Mouse (Mus musculus): ENCODE results near the gene Tia1. TPM values are rescaled to one million over a fixed set of nuclear protein-coding genes. Genes with fewer than 3 reads are reported as not detected.
A peak's percentile ranks its signal among the peaks of the same experiment; 100 is the strongest.

Tia1 gene
- polyA plus RNA-seq, 1 experiment from 2014 or later, result 318 TPM

DNA sequence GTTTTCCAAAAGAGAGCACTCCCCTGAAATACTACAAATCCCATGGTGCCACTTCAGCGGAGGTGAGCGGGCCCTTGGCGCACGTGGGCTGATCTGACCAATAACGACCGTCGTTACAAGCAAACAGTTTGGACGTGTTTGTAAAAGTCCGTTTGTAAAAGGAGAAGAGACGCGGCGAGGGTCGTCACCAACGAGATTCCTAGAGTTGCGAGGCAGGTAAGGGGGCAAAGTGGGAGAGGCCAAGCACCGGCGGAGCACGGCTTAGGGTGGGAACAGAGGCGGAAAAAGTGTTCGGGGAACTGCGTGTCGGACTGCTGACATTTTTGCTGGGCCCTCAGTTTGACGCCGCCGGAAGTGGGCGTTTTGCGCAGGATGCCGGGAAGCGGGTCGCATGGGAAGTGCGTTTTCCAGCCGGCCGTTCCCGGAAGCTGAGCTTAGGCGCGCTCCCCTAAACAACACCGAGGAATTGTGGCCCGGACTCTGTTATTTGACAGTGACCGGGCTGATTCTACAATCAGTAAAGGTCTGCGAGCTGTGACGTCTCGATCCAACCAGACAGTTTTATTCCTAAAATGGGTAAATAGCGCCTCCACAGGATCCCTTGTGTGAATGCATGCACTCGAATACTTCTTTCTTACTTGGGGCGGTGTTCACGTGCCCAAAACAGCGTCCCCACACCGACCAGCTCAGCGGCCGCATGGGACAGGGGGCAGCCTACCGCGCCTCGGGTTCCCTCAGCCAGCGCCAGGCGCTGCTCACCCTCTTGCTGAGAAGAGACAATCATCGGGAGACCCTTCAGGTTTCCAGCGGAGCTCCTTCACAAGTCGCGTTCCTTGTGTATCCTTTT, 34.5 kb downstream of the Tia1 start, which contains the start of gene C87436:
Gene C87436, plus strand, starts transcription at position 103 of the 847 bp plus-strand sequence.
- no peaks in the 10 kb centered on the region for H3K9me3 ChIP-seq
- ATAC-seq (ENCODE audit: insufficient number of reproducible peaks, insufficient read depth, low FRiP score, low TSS enrichment), result peak; percentile 90
- H3K36me3 ChIP-seq, result peaks cover 41% of the 10 kb centered on the region
- H3K4me3 ChIP-seq, result peak within 1 kb of the TSS; percentile 85
- H3K4me1 ChIP-seq, result peaks cover 8% of the 10 kb centered on the region
- no peaks in the 10 kb centered on the region for H3K27me3 ChIP-seq
- H3K27ac ChIP-seq, result peak within 1 kb of the TSS; percentile 95
- peak within 1 kb of the TSS; percentile 80 for H3K4me2 ChIP-seq (replicated peaks)
- WGBS, result under 1% methylated on average over 59 of the region's 59 CpGs
- H3K9ac ChIP-seq, result peak within 1 kb of the TSS; percentile 74

DNA sequence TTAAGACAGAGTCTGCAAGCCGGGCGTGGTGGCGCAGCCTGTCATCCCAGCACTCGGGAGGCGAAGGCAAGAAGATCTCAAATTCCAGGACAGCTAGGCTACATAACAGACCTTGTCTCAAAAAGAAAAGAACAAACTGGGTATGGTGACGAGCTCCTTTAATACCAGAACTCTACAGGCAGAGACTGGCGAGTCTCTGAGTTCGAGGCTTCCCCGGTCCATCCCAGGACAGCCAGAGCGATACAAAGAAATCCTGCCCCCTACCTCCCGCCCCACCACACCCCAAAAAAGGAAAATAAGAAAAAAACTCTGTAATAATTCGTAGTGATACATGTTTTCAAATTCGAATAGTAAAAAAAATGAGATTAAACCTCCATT, 35.1 kb downstream of the Tia1 start:
- no peaks in the 10 kb centered on the region for H3K9me3 ChIP-seq
- peaks cover 8% of the 10 kb centered on the region for H3K4me1 ChIP-seq
- H3K9ac ChIP-seq, result peak overlapping the region; percentile 74
- no peak for ATAC-seq (ENCODE audit: insufficient number of reproducible peaks, insufficient read depth, low FRiP score, low TSS enrichment)
- H3K36me3 ChIP-seq, result peaks cover 42% of the 10 kb centered on the region
- H3K4me2 ChIP-seq (replicated peaks), result peak overlapping the region; percentile 80
- no peaks in the 10 kb centered on the region for H3K27me3 ChIP-seq
- H3K27ac ChIP-seq, result peak overlapping the region; percentile 95
- WGBS, result 6% methylated on average over 13 of the region's 13 CpGs
- H3K4me3 ChIP-seq, result peak overlapping the region; percentile 85

DNA sequence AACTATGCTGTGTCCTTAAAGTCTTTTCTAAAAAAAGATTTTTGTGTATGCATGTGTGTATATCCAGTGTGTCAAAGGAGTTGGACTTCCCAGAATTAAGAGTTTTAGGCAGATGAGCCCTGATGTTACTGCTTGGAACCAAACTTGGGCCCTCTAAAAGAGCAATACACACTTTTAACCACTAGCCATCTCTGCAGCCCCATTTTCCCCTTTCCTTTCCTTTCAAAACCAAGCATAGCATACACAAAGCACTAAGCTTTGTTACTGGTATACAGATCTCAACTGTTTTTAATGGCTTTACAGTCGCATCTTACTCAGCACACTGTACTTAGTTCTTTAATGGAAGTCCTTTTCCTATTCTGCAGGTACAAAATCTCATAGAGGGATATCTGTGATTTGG, 35.5 kb downstream of the Tia1 start:
- WGBS, result 98% methylated on average over 1 of the region's 1 CpGs
- no peaks in the 10 kb centered on the region for H3K9me3 ChIP-seq
- H3K4me1 ChIP-seq, result peaks cover 8% of the 10 kb centered on the region
- no peaks in the 10 kb centered on the region for H3K27me3 ChIP-seq
- H3K36me3 ChIP-seq, result peaks cover 42% of the 10 kb centered on the region
- H3K4me2 ChIP-seq (replicated peaks), result peak overlapping the region; percentile 80
- no peak overlapping the region; the same call in 1 of the 2 replicates for H3K27ac ChIP-seq
- no peak for ATAC-seq (ENCODE audit: insufficient number of reproducible peaks, insufficient read depth, low FRiP score, low TSS enrichment)
- H3K9ac ChIP-seq, result peak overlapping the region; percentile 42; the same call in 1 of the 2 replicates
- H3K4me3 ChIP-seq, result peak overlapping the region; percentile 85

DNA sequence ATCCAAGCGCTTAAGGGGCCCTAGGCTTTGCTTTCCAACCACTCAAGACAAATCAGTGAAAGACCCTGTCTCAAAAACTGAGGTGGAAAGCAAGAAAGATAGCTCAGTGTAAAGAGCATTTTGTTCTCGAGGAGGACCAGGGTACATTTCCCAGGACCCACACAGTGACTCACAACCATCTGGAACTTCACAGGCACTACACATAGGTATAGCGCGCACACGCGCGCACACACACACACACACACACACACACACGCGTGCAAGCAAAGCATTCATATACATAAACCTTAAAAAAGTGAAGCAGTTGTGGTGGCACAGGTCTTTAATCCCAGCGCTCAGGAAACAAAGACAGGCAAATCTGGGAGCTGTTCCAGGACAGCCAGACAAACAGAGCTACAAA, 37.6 kb downstream of the Tia1 start:
- peaks cover 37% of the 10 kb centered on the region for H3K36me3 ChIP-seq
- peaks cover 8% of the 10 kb centered on the region for H3K4me1 ChIP-seq
- no peak for ATAC-seq (ENCODE audit: insufficient number of reproducible peaks, insufficient read depth, low FRiP score, low TSS enrichment)

DNA sequence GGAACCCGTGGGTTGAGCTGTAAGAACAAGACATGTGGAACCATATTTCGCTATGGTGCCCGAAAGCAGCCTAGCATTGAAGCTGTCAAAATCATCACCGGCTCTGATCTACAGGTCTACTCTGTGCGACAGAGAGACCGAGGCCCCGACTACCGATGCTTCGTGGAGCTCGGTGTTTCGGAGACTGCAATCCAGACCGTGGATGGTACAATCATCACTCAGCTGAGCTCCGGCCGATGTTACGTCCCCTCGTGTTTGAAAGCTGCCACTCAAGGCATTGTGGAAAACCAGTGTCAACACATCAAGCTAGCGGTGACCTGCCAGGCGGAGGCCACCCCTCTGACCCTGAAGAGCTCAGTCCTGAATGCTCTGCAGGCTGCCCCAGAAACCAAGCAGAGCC, 41.5 kb downstream of the Tia1 start:
- no peaks in the 10 kb centered on the region for H3K9me3 ChIP-seq
- H3K4me3 ChIP-seq, result no peak overlapping the region
- H3K4me1 ChIP-seq, result no peaks in the 10 kb centered on the region
- no peak for ATAC-seq (ENCODE audit: insufficient number of reproducible peaks, insufficient read depth, low FRiP score, low TSS enrichment)
- no peak overlapping the region for H3K9ac ChIP-seq
- H3K4me2 ChIP-seq (replicated peaks), result no peak overlapping the region
- H3K27me3 ChIP-seq, result no peaks in the 10 kb centered on the region
- peaks cover 65% of the 10 kb centered on the region for H3K36me3 ChIP-seq
- H3K27ac ChIP-seq, result no peak overlapping the region
- WGBS, result 94% methylated on average over 18 of the region's 18 CpGs

More for the DNA sequence above, 37.6 kb downstream of the Tia1 start:
- Histone ChIP-seq H3K4me2 (replicated peaks) (no peak overlapping the region), H3K9me3 (no peaks in the 10 kb centered on the region), H3K4me3 (no peak overlapping the region), H3K9ac (no peak overlapping the region), H3K27me3 (no peaks in the 10 kb centered on the region), H3K27ac (no peak overlapping the region)
- 96% methylated on average over 10 of the region's 10 CpGs for WGBS

DNA sequence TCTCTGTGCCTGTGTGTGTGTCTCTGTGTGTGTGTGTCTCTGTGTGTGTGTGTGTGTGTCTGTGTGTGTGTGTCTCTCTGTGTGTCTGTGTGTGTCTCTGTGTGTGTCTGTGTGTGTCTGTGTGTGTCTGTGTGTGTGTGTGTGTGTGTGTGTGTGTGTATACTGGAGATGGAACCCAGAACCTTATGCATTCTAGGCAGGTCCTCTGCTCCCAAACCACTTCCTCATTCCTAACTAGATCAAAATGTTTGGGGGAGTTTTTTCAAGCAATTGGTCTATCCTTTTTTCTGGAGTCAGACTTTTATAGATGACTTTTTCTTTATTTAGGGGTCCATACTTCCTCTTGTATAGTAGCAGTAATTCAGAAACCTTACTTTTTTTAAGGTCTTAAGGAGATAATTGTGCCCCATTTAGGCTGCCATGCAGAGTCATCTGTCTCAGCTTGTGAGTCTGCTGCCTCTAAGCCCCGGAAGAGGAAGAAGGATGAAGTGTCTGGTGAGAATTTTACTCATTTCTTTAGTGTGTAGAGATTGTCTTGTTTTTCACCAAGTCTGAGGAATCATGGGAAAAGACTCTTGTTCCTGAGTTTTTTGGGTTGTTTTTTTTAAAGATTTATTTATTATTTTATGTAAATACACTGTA, 43.0 kb downstream of the Tia1 start:
- H3K36me3 ChIP-seq, result peaks cover 66% of the 10 kb centered on the region

DNA sequence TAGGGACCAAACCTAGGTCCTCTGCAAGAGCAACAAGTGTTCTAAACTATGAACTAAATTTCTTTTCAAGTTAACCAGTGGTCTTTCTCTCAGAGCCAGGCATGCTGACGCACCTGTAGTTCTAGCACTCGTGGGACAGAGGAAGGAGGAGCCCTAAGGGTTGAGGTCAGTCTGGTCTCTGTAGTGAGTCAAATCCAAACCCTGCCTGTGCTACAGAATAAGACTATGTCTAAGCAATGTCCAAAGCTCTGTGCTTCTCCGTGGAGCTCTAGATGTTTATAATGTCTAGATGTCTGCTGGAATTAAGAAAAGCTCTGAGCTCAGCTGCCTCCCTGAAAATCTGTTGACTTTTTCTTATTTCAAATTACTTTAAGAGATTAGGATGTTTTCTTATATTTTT, 52.7 kb downstream of the Tia1 start:
- H3K4me3 ChIP-seq, result no peak overlapping the region
- no peak overlapping the region for H3K27ac ChIP-seq
- 87% methylated on average over 3 of the region's 3 CpGs for WGBS
- no peak overlapping the region for H3K4me2 ChIP-seq (replicated peaks)
- ATAC-seq (ENCODE audit: insufficient number of reproducible peaks, insufficient read depth, low FRiP score, low TSS enrichment), result no peak
- H3K36me3 ChIP-seq, result peaks cover 43% of the 10 kb centered on the region
- H3K9me3 ChIP-seq, result no peaks in the 10 kb centered on the region
- H3K4me1 ChIP-seq, result no peaks in the 10 kb centered on the region
- H3K9ac ChIP-seq, result no peak overlapping the region
- no peaks in the 10 kb centered on the region for H3K27me3 ChIP-seq

More for the DNA sequence above, 43.0 kb downstream of the Tia1 start:
- H3K9ac ChIP-seq, result no peak overlapping the region
- no peak for ATAC-seq (ENCODE audit: insufficient number of reproducible peaks, insufficient read depth, low FRiP score, low TSS enrichment)
- H3K27me3 ChIP-seq, result no peaks in the 10 kb centered on the region
- no peak overlapping the region for H3K4me3 ChIP-seq
- no peaks in the 10 kb centered on the region for H3K4me1 ChIP-seq
- 88% methylated on average over 1 of the region's 1 CpGs for WGBS
- no peak overlapping the region for H3K4me2 ChIP-seq (replicated peaks)
- H3K27ac ChIP-seq, result no peak overlapping the region
- H3K9me3 ChIP-seq, result no peaks in the 10 kb centered on the region

DNA sequence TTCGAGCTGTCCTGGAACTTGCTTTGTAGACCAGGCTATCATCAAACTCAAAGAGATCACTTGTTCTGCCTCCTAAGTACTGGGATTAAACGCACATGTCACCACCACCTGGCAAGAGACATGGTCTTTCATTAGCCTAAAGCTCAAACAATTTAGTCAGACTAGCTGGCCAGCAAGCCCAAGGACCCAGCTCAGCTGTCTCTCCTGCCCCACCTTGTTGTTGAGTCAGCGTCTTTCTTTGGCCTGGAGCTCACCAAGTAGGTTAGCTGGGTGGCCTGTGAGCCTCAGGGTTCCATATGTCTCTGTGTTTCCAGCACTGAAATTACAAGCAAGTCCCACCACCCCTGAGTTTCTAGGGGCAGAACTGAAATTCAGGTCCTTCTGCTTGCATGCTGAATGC, 59.1 kb downstream of the Tia1 start:
- H3K4me3 ChIP-seq, result no peak overlapping the region
- no peak overlapping the region for H3K27ac ChIP-seq
- WGBS, result 89% methylated on average over 3 of the region's 3 CpGs
- ATAC-seq (ENCODE audit: insufficient number of reproducible peaks, insufficient read depth, low FRiP score, low TSS enrichment), result no peak
- H3K36me3 ChIP-seq, result peaks cover 56% of the 10 kb centered on the region
- H3K4me1 ChIP-seq, result no peaks in the 10 kb centered on the region
- no peak overlapping the region for H3K9ac ChIP-seq
- H3K4me2 ChIP-seq (replicated peaks), result no peak overlapping the region
- no peaks in the 10 kb centered on the region for H3K27me3 ChIP-seq
- no peaks in the 10 kb centered on the region for H3K9me3 ChIP-seq

DNA sequence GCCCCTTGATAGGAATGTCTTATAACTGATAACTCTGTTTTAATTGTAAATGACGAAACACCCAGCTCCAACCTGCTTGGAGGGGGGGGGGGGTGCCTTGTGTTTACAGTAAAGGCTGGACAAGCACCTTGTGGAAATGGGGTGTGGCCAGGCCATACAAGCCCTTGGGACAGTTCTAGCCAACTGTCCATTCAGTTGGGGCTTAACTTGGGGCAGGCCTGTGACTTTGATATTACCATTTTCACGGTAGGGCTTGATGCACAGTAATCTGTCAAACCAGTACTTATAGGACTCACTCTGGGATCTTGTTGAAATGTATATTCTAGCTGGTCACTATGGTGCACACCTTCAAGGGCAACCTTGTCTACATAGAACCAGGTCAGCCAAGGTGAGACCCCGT, 67.3 kb downstream of the Tia1 start:
- Histone ChIP-seq H3K27me3 (no peaks in the 10 kb centered on the region), H3K9ac (no peak overlapping the region; the same call in 1 of the 2 replicates), H3K4me1 (peaks cover 8% of the 10 kb centered on the region), H3K4me2 (replicated peaks) (peak overlapping the region; percentile 60), H3K9me3 (no peaks in the 10 kb centered on the region), H3K4me3 (no peak overlapping the region), H3K27ac (peak overlapping the region; percentile 83; the same call in 1 of the 2 replicates), H3K36me3 (0 out of 2 replicates have a peak, but pooled peaks cover 16% of the 10 kb centered on the region)
- no peak for ATAC-seq (ENCODE audit: insufficient number of reproducible peaks, insufficient read depth, low FRiP score, low TSS enrichment)
- 94% methylated on average over 3 of the region's 3 CpGs for WGBS

DNA sequence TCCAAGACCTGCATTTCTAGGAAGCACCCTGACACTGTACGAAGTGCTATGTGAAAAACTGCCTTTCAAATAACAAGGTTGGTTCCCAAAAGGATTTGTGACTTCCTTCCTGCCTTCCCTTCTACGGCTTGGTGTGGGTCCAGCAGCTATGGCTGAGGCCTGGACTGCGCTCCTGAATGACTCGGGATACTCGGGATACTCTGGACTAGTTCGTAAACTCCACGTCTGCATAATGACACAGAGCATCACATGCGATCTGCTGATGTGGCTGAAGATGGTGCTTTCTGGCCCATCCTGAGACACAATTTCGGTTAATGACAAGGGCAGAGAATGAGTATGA, 67.7 kb downstream of the Tia1 start:
- peak overlapping the region; percentile 64 for H3K9ac ChIP-seq
- no peaks in the 10 kb centered on the region for H3K27me3 ChIP-seq
- WGBS, result 31% methylated on average over 9 of the region's 9 CpGs
- peaks cover 8% of the 10 kb centered on the region for H3K4me1 ChIP-seq
- H3K27ac ChIP-seq, result peak overlapping the region; percentile 83
- peak overlapping the region; percentile 36 for H3K4me3 ChIP-seq
- peak; percentile 35; the same call in 1 of the 2 replicates for ATAC-seq (ENCODE audit: insufficient number of reproducible peaks, insufficient read depth, low FRiP score, low TSS enrichment)
- 0 out of 2 replicates have a peak, but pooled peaks cover 14% of the 10 kb centered on the region for H3K36me3 ChIP-seq
- no peaks in the 10 kb centered on the region for H3K9me3 ChIP-seq
- peak overlapping the region; percentile 60 for H3K4me2 ChIP-seq (replicated peaks)

DNA sequence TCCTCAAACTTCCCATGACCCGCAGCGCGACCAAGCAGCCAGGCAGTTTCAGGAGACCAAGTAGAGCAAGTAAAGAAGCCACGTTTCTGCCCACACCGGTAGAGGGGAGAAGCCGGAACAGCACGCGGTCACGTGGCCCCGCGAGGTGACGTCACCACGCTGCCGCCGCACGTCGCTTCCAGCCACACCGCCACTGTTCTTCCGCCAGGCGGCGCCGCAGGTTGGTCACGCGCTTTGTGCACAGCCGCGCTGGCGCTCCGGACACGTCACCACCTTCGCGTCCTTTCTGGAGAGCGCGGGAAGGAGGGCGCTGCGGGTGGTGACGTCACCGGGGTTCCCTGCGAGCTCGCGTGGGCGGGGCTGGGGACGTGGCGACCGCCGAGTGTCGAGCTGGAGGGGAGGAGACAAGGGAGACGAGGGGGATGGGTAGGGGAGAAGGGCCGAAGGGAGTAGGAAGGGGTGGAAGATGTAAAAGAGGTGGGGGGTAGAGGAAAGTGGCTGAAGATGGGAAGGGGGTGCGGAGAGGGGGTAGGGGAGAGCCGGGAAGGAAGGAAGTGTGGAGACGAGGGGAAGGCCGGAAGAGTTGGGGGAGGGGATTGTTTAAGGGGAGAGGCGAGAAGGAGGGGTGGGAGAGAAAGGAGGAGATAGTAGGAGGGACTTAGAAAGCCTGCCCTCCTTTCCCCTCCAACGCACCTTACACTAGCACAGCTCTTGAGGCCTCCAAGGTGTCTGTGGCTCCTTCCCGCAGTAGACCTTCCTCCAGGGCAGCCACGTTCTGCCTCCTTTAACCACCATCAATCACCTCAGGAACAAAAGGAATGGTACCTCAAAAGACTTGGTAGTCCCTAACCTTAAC, 68.3 kb downstream of the Tia1 start:
- Histone ChIP-seq H3K9ac (peak overlapping the region; percentile 64), H3K36me3 (0 out of 2 replicates have a peak, but pooled peaks cover 8% of the 10 kb centered on the region), H3K27ac (peak overlapping the region; percentile 83), H3K4me1 (peaks cover 8% of the 10 kb centered on the region), H3K4me3 (peak overlapping the region; percentile 36), H3K4me2 (replicated peaks) (peak overlapping the region; percentile 60), H3K9me3 (no peaks in the 10 kb centered on the region), H3K27me3 (no peaks in the 10 kb centered on the region)
- WGBS, result under 1% methylated on average over 55 of the region's 56 CpGs
- peak; percentile 93 for ATAC-seq (ENCODE audit: insufficient number of reproducible peaks, insufficient read depth, low FRiP score, low TSS enrichment)
